Mouse (Mus musculus): ENCODE measurements at regions not wholly inside any gene's neighbourhood (a gene's known extent, or its start where the extent isn't known, plus 50 kb on each side); places are given as distances from the start of the nearest gene placed in this dataset.

DNA sequence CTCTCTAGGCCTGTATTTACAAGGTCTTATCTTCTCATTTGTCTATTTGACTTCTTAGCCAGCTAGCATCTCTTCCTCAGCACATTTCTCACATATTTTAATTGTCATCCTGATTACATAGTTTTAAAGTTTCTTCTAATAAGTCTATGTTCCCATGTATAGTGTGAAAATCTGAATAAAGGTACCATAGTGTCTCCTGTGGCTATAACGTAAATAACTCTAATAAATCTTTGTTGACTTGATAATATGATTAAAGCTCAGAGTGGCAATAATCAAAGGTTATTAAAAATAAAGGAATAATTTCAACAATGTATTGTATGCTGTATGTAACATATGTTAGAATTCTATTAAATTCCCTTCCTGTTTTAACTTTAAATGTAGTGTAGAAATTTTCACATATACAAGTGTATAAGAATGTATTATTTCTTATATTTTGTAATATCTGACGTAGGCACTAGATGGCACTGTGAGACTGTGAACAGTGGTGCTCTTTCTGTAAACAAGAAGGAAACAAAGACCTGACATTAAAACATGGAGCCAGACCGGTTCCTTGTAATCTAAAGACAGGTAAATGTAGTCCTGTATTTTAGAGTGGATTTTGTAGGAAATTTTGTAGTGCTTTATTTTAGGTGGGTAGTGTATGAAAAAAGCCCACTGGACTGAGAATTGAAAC lies 114.5 kb downstream of the Vmn2r79 start:
- TF ChIP-seq USF1 (IDR thresholded peaks at IDR 0.05; ENCODE audit: low read depth, low read length) (no peak), POLR2A (IDR thresholded peaks at IDR 0.05; ENCODE audit: control insufficient read depth in 1 of 2, insufficient read depth in 1 of 2, low read depth in 1 of 2, low read length in 2 of 2, poor library complexity in 1 of 2) (no peak), EP300 (IDR thresholded peaks at IDR 0.05; ENCODE audit: low read depth in 1 of 2, low read length in 2 of 2) (no peak), SIN3A (IDR thresholded peaks at IDR 0.05; ENCODE audit: low read length) (no peak)
